Mouse (Mus musculus): ENCODE results near the gene Dkk3.
A peak's percentile ranks its signal among the peaks of the same experiment; 100 is the strongest.
"Not testable (repeated sequence)": the region's sequence is repeated elsewhere in the genome, so short reads cannot be mapped to it uniquely, and the experiment has no call there.

Gene Dkk3

DNA sequence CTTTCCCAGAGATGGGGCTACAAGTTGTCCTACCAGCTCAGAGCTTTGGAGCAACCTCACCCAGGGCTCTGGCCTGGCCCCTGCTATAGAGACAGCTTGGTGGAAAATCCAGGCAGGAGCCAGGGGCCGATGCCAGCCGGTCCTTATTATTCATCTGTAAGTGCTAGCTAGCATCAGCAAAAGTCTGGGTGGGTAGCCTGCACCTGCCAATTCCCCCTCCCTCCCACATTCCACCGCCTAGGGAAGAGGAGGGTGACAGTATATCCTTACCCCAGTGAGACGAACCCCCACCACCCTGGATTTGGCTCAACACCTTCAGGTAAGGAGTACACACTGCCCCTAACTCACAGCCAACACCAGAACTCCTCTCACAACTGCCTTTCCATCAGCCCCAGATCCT, 30.9 kb downstream of the Dkk3 start:
- DNase-seq: no peak

DNA sequence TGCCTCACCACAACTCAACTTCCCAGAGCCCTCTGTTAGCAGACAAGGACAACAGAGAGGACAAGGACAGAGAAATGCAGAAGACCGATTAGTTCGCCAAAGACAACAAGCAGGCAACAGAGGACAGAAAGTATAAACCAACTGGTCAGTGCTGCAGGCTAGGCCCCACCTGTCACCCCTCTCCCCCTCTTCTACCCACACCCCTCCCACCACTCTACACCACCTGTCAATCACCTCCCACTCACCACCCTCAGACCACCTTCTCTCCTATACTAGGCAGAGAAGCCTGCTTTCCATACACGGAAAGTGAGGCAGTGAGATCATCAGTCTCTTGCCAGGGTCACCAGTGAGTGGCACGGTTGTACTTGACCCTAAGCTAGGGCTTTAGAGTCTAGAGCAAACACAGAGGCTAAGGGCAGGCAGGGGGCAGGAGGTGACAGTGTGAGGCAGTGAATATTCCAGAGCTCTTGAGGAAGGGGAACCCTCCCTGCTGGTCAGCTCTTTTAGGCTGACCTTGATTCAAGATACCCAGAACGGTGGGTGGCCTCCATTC, 31.7 kb downstream of the Dkk3 start:
- no peak for DNase-seq

DNA sequence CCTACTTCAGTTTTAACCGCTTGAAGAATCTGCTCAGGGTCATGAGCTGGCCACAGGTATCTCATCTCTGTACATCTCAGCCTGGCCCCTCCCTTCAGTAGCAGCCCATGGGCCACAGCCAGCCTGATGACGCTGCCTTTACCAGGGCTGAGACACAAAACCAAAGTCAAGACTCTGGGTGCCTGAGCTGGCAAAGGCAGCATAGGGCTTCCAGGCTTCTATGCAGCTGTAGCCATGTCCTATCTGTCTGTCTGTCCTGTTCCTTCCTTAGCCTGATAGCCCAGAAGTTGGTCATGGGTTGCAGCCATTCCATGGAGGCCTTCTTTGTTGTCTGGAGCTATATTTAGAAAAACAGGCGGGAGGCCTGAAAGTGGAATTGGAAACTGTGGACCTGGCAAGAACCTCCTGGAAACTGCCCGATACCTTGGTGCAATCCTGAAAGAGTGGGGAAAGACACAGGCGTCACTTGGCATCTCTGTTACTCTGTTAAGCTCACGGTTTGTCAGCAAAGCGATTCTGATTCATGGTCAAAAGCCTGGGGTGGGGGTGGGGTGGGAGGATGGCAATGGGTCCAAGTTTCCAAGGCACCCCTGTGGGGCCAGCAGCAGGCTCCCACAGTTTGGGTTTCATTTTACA, 33.1 kb downstream of the Dkk3 start:
- DNase-seq: no peak

DNA sequence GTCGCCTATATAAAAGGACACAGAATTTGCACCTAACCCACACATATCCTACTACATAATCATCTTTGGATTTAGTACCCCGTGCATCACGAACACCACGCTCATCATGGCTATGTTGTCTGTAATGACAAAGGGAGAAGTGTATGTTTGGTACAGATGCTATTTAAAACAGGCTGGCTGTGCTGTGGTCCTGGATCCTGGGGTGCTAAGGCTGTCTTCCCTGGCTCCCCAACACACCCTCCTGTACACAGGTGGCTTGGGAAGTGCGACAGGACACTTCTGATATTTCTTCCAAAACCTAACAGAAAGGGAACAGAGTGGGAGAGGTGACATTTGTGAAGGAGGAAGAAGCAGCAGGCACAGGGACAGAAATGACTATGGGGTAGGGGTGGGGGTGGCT, 35.2 kb downstream of the Dkk3 start:
- DNase-seq: no peak

DNA sequence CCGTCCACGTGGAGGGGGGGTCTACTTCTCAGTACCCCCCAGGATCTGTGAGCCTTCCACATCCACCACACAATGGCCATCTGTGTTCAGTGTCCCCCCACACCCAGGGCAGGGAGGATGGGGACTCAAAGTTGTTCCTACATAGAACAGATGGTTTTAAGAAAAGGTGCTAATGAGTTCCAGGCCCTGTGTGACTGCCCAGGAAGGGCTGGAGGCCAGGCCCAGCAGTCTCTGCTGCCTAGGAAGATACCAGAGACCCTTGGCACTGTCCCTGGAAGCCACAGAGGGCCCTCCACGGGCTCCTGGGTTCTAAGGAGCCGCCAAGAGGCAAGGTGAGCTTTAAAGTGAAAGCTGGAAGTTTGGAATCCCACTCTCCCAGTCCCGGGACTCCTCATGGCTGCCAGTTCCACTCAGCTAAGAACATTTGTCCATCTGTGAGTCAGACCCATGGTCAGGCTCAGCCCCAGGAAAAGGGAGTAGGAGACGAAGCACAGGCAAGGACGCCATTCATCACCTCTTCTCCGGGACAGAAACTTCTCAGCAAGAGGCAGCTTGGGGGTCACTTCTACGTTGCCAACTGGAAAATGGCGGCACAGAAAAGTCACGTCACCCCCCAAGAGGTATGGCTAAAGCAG, 36.9 kb downstream of the Dkk3 start:
- DNase-seq: no peak

DNA sequence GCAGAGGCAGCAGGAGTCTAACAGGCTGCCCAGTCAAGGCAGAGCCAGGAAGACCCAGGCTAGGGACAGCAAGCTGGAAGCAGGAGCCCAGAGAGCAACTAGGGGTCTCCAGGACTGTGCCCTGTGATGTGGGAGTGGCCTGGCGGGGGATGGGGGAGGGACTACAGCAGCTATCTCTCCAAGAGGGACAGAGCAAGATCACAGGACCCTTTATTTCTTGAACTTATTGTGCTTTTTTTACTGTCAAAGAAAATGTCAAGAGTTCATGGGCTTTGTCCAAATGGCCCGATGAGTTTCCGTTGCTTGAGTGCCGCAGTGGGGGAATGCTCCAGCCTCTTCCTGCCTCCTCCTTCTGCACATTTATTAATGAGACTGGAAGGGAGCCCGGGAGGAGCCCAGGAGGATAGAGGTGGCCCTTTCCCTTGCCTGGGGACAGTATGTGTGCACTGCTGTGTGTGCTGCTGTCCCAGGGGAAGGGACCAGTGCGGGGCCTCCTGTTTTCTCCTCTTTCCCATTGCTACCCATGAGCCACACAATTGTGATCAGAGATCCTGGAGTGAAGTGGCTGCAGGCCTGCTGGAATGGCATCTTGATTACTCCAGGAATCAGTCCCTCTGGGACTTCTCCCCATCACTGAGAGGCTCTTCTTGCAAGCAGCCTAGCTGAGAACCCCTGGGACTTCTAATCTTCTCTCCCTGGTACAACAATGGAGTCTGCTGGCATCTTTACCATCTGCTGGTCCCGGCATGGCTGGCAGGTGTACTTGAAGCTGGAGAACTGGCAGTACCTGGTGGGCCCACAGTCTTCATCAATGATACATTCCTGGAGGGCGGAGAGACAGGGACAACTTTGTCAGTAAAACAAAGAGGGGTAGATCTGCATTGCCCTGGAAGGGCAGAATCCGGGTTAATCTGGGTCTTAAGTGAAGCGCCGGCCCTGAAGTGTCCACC, 37.7 kb downstream of the Dkk3 start:
- DNase-seq: peak; percentile 70

DNA sequence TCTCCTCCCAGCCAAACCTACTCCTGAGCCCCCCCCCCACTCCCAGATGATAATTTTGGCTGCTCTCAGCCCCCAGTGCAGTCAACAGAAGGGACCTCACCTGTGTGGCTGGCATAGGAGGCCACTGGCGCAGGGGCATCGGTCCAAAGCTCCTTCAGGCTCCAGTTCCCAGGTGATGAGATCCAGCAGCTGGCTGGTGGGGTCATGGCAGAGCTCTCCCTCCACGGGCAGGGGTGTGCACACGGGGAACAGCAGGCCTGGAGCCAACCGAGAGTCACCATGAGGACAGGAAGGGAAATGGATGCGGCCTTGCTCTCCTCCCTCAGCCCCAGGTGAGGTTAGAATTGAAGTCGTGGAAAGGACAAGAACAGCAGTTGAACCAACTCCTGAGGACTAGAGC, 39.6 kb downstream of the Dkk3 start:
- no peak for DNase-seq

DNA sequence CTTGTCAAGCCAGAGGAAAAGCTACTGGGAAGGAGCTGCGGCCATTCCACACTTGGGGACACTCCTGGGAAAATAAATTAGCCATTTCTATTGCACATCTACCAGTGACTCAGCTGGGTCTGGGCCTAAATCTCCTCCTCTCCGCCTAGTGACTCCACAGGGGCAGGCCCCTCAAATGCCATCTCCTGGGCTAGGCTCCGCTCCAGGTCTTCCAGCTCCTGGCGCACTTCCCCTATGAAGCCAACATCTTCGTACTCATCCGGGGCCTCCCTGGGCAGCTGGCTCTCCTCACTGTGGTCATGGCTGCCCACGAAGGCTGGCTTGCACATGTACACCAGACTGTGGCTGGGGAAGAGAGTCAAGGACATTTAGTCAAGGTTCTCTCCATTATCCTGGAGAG, 40.8 kb downstream of the Dkk3 start:
- DNase-seq: no peak

DNA sequence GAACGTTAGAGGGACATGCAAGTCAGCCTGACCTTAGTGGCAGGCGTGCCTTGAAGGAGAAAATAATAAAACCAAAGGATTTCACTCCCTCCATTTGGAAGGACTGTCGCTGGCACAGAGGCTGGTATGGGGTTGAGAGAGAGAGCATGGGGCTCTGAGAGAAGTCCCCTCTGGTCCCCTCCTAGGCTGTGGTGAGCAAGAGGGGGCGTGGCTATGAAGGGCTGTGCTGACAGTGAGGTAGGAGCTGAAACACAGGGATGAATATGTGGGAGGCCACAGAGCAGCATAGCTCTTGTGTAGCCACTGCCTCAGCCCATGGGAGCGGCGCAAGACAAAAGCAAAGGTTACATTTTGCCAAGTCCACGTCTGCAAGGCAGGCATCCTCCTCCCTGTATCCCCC, 41.4 kb downstream of the Dkk3 start:
- DNase-seq: no peak

DNA sequence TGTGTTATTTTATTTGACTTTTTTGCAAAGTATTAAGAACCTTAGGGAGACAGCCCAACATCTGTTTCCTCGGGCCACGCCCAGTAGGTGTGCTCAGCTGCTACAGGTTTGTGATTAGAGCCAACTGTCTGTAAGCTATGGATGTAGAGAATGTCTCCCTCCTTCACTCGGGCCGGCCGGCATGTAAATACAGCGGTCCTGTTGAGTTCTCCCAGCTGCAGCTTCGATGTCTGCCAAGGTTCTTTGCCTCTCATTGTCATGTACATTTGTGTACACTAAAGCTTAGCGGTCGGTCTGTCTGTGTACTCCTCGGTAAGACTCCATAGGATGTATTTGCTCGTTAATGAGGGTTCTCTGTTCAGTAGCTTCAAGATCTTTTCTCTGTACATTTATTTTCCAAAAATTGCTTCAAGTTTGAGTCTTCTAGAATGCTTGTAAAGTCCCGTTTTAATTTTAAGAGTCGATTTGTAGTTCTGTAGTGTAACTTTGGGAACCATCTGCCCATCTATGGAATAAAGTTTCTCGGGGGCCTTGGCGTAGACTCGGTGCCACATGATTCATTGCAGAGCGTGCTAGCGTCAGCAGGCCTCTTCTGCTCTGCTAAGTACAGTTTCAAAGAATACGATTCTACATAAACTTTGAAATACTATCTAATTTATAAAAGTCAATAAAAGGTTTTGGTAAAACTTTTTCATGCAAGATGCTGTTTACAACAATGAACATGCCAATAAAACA, 48.1 kb downstream of the Dkk3 start:
- DNase-seq: no peak

DNA sequence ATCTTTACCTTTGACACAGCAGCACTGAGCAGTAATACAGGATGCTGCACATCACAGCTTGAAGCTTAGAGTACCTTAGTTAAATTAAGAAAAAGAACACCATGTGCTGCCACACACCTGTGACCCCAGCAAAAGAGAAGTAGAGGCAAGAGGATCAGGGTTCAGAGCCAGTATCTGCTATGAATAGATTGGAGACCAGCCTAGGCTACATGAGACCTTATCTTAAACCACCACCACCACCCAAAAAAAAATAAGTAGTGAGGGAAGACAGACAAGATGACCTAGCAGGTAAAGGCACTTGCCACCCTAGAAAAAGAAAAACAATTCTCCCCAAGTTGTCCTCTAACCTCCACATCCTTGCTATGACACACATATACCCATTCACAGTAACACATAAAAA, 50.1 kb downstream of the Dkk3 start:
- DNase-seq: no peak

DNA sequence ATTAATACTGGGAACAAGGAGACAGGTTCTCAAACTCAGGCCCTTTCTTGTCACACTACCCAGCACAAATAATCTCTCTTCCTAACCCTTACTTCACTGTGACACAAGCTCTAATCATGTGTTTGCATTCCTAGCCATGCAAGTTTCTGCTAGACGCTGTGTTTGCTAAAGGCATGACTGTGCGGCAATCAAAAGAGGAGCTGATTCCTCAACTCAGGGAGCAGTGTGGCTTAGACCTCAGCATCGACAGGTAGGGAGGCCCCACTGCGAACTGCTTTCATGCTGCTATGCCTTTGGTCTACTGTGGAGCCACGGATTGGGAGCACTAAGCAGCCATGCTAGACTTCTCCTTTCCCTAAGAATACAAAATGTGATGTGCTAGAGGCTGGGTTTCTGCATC, 55.0 kb downstream of the Dkk3 start:
- DNase-seq: no peak

DNA sequence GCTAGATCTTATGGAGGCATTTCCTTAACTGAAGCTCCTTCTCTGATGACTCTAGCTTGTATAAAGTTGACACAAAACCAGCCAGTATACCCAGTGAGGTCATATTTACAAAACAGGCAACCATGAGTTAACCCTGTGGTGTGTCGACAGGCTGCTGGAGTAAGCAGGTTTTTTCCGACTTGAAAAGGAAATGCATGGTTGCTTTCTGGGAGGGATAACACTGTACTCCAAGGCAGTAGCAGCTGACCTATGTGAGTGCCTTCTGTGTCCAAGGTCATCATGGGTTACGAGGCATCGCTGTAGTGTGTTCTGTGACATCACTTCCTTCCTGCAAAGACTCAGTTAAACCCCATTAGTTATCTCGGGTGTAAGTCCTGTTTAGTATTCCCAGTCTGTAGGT, 55.9 kb downstream of the Dkk3 start:
- DNase-seq: no peak

DNA sequence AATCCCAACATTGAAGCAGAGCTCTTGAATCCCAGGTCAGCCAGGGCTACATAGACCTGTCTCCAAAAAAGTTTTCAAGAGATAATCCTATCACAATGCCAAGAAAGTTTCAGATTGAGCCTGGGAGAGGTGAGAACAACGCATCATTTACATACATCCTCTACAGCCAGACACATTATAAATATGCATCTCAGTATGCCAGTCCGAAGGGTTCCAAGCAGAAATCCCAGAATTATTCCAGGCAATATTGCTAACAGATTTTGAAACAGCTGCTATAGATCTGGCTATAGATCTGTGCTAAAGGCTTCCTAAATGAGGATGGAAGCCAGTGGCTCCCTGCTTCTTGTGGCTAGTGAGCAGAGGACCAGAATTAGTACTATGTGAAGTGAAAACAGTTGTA, 58.0 kb downstream of the Dkk3 start:
- DNase-seq: no peak

DNA sequence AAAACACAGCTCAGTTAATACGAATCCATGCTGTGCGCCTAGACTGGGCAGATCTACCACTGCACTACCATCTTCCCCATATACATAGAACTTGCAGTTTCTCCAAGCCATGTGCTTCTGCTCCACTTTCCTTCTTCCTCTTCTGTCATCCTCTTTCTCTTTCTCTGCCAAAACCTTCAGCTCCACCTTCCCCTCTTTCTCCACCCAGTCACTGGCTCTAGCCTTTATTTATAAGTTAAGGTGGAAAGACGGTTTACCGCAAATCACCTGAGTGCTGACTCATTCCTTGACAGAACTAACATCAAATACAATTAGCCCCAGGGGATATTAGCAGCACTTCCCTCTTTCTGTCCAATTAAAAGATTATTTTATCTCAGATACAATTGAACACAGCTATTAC, 63.9 kb downstream of the Dkk3 start:
- DNase-seq: not testable (repeated sequence)

DNA sequence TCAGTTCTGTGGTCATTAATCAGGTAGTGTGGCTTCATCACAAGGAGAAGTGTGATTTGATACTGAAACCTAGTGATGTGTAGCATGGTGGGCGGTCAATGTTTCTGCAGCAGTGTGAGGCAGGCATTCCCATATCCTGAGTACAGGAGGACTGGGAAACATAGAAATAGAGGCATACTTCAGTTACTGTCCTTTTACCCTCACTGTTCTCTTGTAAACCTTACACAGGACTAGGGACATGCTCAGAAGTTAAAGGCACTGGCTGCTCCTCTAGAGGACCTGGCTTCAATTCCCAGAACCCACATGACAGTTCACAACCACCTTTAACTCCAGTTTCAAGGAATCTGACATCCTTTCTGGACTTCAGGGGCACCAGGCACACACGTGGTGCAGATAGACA, 72.7 kb downstream of the Dkk3 start:
- DNase-seq: no peak

DNA sequence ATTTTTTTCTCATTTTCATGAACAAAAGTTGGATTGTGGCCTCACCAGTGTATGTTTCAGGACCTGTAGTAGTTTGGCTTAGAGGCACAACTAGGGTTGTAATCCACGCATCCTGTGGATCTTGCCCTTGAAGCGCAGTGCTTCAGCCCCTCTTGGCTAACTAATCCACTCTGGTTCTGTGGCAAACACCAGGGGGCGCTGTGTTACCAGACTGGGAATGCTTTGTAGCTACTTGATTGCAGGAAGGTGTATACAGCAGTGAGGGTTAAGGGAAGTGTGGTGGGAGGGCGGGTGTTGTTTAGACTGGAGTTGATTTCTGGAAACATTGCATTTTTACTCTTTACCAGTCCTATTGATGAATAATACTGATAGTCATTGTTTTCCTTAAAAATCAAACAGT, 73.8 kb downstream of the Dkk3 start:
- peak; percentile 87 for DNase-seq

DNA sequence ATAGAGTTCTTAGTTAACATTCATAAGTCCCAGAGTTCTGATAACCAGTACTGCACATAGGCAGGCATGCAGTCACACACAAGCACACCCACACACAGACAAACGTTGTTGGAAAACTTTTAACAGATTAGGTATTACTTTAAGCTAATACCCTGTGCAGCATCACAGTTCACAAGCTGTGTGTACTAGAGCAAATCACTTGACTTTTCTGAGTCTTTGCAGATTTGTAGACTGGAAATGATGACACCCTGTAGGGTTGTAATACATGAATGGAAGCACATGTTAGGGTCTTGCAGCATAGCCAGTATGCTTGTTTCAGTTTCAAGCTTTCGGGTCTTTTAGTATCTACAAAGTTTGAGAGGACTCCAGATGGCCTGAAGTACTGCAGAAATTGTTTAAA, 74.6 kb downstream of the Dkk3 start:
- no peak for DNase-seq

DNA sequence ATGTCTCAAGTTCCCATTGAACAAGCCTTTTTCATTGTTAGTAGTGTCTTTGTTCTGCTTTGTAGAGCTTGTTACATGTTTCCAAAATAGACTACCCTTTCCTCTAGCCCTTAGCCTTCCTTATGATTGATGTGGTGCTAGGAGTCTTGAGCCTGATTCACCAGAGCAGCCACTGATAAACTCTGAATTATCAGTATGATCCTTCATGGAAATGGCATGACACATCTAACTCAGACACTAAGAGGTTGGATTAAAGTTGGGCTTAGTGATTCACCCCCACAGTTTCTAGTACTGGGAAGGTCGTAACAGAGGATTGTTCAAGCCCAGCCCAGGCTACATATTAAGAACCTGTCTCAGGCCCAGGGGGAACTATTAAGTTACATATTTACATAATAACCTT, 76.2 kb downstream of the Dkk3 start:
- no peak for DNase-seq

DNA sequence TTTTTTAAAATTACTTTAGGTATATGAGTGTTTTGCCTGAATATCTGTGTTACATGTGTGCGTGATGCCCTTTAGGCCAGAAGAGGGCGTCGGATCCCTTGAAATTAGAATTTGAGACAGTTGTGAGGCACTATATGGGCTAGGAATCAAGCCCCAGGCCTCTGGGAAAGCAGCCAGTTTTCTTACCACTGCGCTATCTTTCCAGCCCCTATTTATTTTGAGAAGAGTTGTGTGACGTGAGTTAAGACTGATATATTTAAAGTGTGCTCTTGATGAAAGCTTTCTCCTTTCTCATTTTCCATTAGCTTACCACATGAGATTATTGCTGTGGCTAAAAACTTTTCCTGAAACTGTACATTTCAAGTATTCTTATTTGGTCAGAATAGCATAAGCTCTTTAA, 84.0 kb downstream of the Dkk3 start:
- no peak for DNase-seq
